Comparison of ENCODE assay signal across 25 mouse cellular contexts in genomic region chr10:46534456-46534855, GRCm38 (mm10).
"Had no signal": no experiment of that assay in that cellular context is flagged by ENCODE, and none has a peak within 500 bp of the region (broad histone marks: within the 10 kb centered on the region; RNA-seq: fewer than 3 reads in every experiment).

No protein-coding gene starts in this region.

- H3K9ac ChIP-seq: heart, embryonic 12.5 days; hindbrain, embryonic 13.5 days; intestine, embryonic 15.5 days; limb, embryonic 12.5 days; liver, embryonic 13.5 days; liver, embryonic 15.5 days had no signal

- H3K9me3 ChIP-seq: heart, embryonic 10.5 days; heart, embryonic 12.5 days; hindbrain, embryonic 13.5 days; intestine, embryonic 15.5 days; limb, embryonic 10.5 days; limb, embryonic 12.5 days; liver, embryonic 13.5 days; liver, embryonic 15.5 days had no signal

- DNase-seq: gastrocnemius, adult 2 months; gastrocnemius, postnatal 10 days; gastrocnemius, postnatal 25 days; heart, adult 18-20 months; heart, postnatal 10 days; heart, postnatal 4 days; kidney, adult 18-20 months; kidney, adult 8-10 months; kidney, postnatal 10 days; kidney, postnatal 25 days; kidney, postnatal 4 days; liver; liver, embryonic 13.5 days had no signal

- H3K27ac ChIP-seq: gastrocnemius, adult 2 months; heart, embryonic 10.5 days; hindbrain, embryonic 13.5 days; intestine, embryonic 15.5 days; layer of hippocampus, adult 2 months; left cerebral cortex, adult 2 months; limb, embryonic 10.5 days; limb, embryonic 12.5 days; liver, embryonic 13.5 days; liver, embryonic 15.5 days had no signal

- H3K4me3 ChIP-seq: gastrocnemius, adult 2 months; heart, embryonic 10.5 days; heart, embryonic 12.5 days; hindbrain, embryonic 13.5 days; intestine, embryonic 15.5 days; layer of hippocampus, adult 2 months; left cerebral cortex, adult 2 months; limb, embryonic 10.5 days; limb, embryonic 12.5 days; liver, embryonic 13.5 days; liver, embryonic 15.5 days had no signal

- H3K27me3 ChIP-seq: heart, embryonic 12.5 days; hindbrain, embryonic 13.5 days; intestine, embryonic 15.5 days; limb, embryonic 12.5 days; liver, embryonic 13.5 days; liver, embryonic 15.5 days had no signal

- H3K4me1 ChIP-seq: heart, embryonic 10.5 days; heart, embryonic 12.5 days; hindbrain, embryonic 13.5 days; intestine, embryonic 15.5 days; limb, embryonic 10.5 days; limb, embryonic 12.5 days; liver, embryonic 13.5 days; liver, embryonic 15.5 days had no signal

- H3K4me2 ChIP-seq: heart, embryonic 12.5 days; hindbrain, embryonic 13.5 days; intestine, embryonic 15.5 days; limb, embryonic 12.5 days; liver, embryonic 11.5 days; liver, embryonic 13.5 days; liver, embryonic 15.5 days had no signal

- H3K36me3 ChIP-seq: heart, embryonic 10.5 days; heart, embryonic 12.5 days; hindbrain, embryonic 13.5 days; intestine, embryonic 15.5 days; limb, embryonic 10.5 days; limb, embryonic 12.5 days; liver, embryonic 13.5 days; liver, embryonic 15.5 days had no signal

- ATAC-seq: inflammation-experienced regulatory T-cells, adult 6 months; intestine, embryonic 15.5 days; intestine, postnatal 0 days had no signal
